Mouse (Mus musculus) thymus, postnatal 14 days (tissue): ENCODE measurements around the gene Vmn1r194.
"Not testable (repeated sequence)": the region's sequence is repeated elsewhere in the genome, so short reads cannot be mapped to it uniquely, and the experiment has no call there.

Experiments
- DNase-seq: peaks from one replicate; pipeline ENCODE4 v3.0.0; 2021

Gene Vmn1r194

DNA sequence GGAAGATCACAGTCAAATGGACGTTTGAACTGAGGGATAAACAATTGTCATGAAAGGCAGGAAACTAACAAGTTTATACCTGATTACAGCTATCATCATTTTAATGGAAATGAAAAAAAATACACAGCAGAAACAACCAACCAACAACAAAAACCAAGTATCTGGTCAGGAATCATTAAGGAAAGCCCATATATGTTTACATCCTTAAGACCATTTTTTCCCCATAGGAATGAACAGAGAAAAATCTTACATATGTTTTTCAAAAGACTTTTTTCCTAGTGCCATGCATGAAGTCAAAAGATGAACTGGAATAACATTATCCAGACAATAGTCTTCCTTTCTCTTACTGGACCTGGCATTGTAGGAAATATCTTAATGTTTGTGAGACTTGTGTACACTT is at the start of gene Vmn1r194:
TSS of gene Vmn1r194 (plus strand) at position 301 of the 400 bp plus-strand sequence.
- no peak for DNase-seq

- DNase-seq: not testable (repeated sequence)
These were observed 21.0 kb upstream of the Vmn1r194 start, which contains the start of gene Vmn1r193 for GRCm38 (mm10) chr13:22223060-22223459. TSS of gene Vmn1r193 (minus strand) at chr13:22223160.

- DNase-seq: not testable (repeated sequence)
These were observed 26.2 kb downstream of the Vmn1r194 start, which contains the start of gene Vmn1r195 for GRCm38 (mm10) chr13:22270222-22270621. TSS of gene Vmn1r195 (plus strand) at chr13:22270522.

DNA sequence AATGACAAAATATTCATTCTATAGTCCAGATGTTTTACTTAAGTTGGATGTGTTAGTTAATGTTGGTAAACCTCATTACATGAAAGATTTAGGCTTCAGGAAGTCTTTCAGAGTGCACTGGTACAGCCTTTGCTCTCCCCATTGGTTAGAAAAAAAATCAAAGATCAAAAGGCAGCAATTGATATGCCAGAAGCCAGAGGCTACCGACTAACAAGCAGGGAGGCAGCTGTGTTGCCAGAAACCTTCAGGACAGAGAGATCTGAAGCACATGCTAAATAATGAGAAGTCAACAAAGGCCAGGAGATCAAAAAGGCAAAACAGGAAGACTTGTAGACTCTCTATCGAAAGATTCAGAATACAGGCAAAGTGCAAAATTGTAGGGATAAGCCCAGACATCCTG is 27.7 kb downstream of the Vmn1r194 start:
- no peak for DNase-seq

DNA sequence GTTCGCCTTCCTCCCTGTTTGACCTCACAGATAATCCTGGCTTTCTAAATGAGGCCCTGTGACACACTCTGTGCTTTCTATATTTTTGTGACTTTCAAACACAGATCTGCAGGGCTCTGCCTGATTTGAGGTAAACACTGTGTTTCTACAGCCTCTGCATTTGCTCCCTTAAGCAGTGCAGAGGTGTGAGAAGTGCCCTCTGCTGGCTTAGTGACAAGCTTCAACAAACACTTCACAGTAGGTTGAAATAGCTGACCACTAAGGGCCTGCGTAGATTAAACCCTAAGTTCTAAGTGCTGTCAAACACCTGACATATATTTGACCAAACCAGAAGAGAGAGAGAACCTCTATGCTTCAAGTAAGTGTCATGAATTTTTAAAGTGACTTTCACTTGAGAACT is 40.6 kb downstream of the Vmn1r194 start:
- no peak for DNase-seq

GRCm38 (mm10) chr13:22289620-22290019 is 45.6 kb downstream of the Vmn1r194 start, which contains the start of gene Vmn1r196:
TSS of gene Vmn1r196 (plus strand) at chr13:22289920.
- DNase-seq: no peak
